Mouse (Mus musculus) E14TG2a.4 (cell line): ENCODE results near the gene Crtc1.
A peak's percentile ranks its signal among the peaks of the same experiment; 100 is the strongest.

ENCODE experiments used
- H3K27me3 ChIP-seq: 2 replicates; pipeline ENCODE4 v1.6.1; 2014; ENCODE audit warnings: low read length, control low read depth; ENCODE audit not compliant: insufficient read depth
- H3K36me3 ChIP-seq: 2 replicates; pipeline ENCODE4 v1.6.1; 2014; ENCODE audit warnings: low read length, control low read depth; ENCODE audit not compliant: insufficient read depth
- H3K4me1 ChIP-seq: replicated peaks from 2 replicates; pipeline ENCODE4 v1.6.1; 2014; ENCODE audit warnings: low read depth, low read length, control low read depth
- H3K4me3 ChIP-seq: replicated peaks from 2 replicates; pipeline ENCODE4 v1.5.1; 2014; ENCODE audit warnings: mild to moderate bottlenecking, low read length
- H3K9me3 ChIP-seq: 2 replicates; pipeline ENCODE4 v1.6.1; 2014; ENCODE audit warnings: low read length, control low read depth
- CTCF ChIP-seq: conservative IDR thresholded peaks from 2 replicates; pipeline ENCODE4 v1.5.1; 2014; ENCODE audit warnings: low read length
- NANOG ChIP-seq: IDR thresholded peaks from 2 replicates; pipeline ENCODE4 v1.6.1; 2014; ENCODE audit warnings: borderline replicate concordance, low read length, mixed read lengths
- POU5F1 ChIP-seq: IDR thresholded peaks from 2 replicates; pipeline ENCODE4 v1.6.1; 2014; ENCODE audit warnings: low read length, borderline replicate concordance

Crtc1 gene

GRCm38 (mm10) chr8:70443326-70443725 lies 3.9 kb upstream of the Crtc1 start:
- no peak overlapping the region for H3K4me3 ChIP-seq
- no peaks in the 10 kb centered on the region for H3K36me3 ChIP-seq
- peaks cover 46% of the 10 kb centered on the region for H3K27me3 ChIP-seq
- H3K4me1 ChIP-seq = peaks cover 23% of the 10 kb centered on the region
- no peak for TF ChIP-seq NANOG
- no peaks in the 10 kb centered on the region for H3K9me3 ChIP-seq

- no peak overlapping the region for H3K4me3 ChIP-seq
- TF ChIP-seq NANOG = no peak
- TF ChIP-seq POU5F1 = no peak
- no peaks in the 10 kb centered on the region for H3K9me3 ChIP-seq
Observed at GRCm38 (mm10) chr8:70441565-70441964, 2.2 kb upstream of the Crtc1 start.

GRCm38 (mm10) chr8:70440246-70440645 lies 867 bp upstream of the Crtc1 start:
- Histone ChIP-seq H3K9me3 (no peaks in the 10 kb centered on the region), H3K36me3 (no peaks in the 10 kb centered on the region), H3K4me3 (peak overlapping the region; percentile 85), H3K4me1 (peaks cover 15% of the 10 kb centered on the region), H3K27me3 (peaks cover 17% of the 10 kb centered on the region)
- TF ChIP-seq CTCF (0 out of 2 replicates have a peak, but pooled peaks have one; percentile 4), NANOG (no peak)

More at GRCm38 (mm10) chr8:70441565-70441964, 2.2 kb upstream of the Crtc1 start:
- H3K27me3 ChIP-seq = peaks cover 28% of the 10 kb centered on the region
- H3K36me3 ChIP-seq = no peaks in the 10 kb centered on the region
- H3K4me1 ChIP-seq = peaks cover 15% of the 10 kb centered on the region

- TF ChIP-seq POU5F1 (no peak), NANOG (no peak), CTCF (no peak)
- Histone ChIP-seq H3K9me3 (no peaks in the 10 kb centered on the region), H3K4me1 (peaks cover 15% of the 10 kb centered on the region), H3K27me3 (peaks cover 12% of the 10 kb centered on the region), H3K4me3 (peak overlapping the region; percentile 85), H3K36me3 (no peaks in the 10 kb centered on the region)
Observed at GRCm38 (mm10) chr8:70439848-70440179, 435 bp upstream of the Crtc1 start.

GRCm38 (mm10) chr8:70438423-70438822 lies 956 bp downstream of the Crtc1 start:
- TF ChIP-seq CTCF (no peak), POU5F1 (no peak), NANOG (no peak)
- Histone ChIP-seq H3K27me3 (peaks cover 6% of the 10 kb centered on the region), H3K9me3 (no peaks in the 10 kb centered on the region), H3K4me3 (peak overlapping the region; percentile 85; the same call in 1 of the 2 replicates), H3K36me3 (no peaks in the 10 kb centered on the region), H3K4me1 (peaks cover 22% of the 10 kb centered on the region)

- no peaks in the 10 kb centered on the region for H3K36me3 ChIP-seq
- peaks cover 29% of the 10 kb centered on the region for H3K4me1 ChIP-seq
- no peak overlapping the region for H3K4me3 ChIP-seq
- H3K27me3 ChIP-seq = peaks cover 10% of the 10 kb centered on the region
- TF ChIP-seq NANOG (no peak), CTCF (no peak), POU5F1 (no peak)
- no peaks in the 10 kb centered on the region for H3K9me3 ChIP-seq
Observed at GRCm38 (mm10) chr8:70435156-70435555, 4.2 kb downstream of the Crtc1 start.

GRCm38 (mm10) chr8:70432991-70433536 lies 6.3 kb downstream of the Crtc1 start:
- Histone ChIP-seq H3K4me1 (peaks cover 22% of the 10 kb centered on the region), H3K4me3 (no peak overlapping the region), H3K9me3 (no peaks in the 10 kb centered on the region), H3K36me3 (no peaks in the 10 kb centered on the region), H3K27me3 (peaks cover 7% of the 10 kb centered on the region; the same call in 1 of the 2 replicates)
- TF ChIP-seq CTCF = no peak
- no peak for TF ChIP-seq POU5F1
- TF ChIP-seq NANOG = no peak

- TF ChIP-seq POU5F1 = no peak
- TF ChIP-seq NANOG = no peak
- no peak for TF ChIP-seq CTCF
- Histone ChIP-seq H3K4me3 (no peak overlapping the region), H3K4me1 (peaks cover 22% of the 10 kb centered on the region), H3K27me3 (peaks cover 7% of the 10 kb centered on the region), H3K36me3 (no peaks in the 10 kb centered on the region), H3K9me3 (no peaks in the 10 kb centered on the region)
Observed at GRCm38 (mm10) chr8:70431213-70431612, 8.2 kb downstream of the Crtc1 start.

- no peak for TF ChIP-seq NANOG
- TF ChIP-seq CTCF = no peak
- no peak for TF ChIP-seq POU5F1
Observed at GRCm38 (mm10) chr8:70426300-70426907, 13.0 kb downstream of the Crtc1 start.

More at GRCm38 (mm10) chr8:70426300-70426907, 13.0 kb downstream of the Crtc1 start:
- H3K27me3 ChIP-seq = peaks cover 5% of the 10 kb centered on the region; the same call in 1 of the 2 replicates
- H3K36me3 ChIP-seq = no peaks in the 10 kb centered on the region
- no peak overlapping the region for H3K4me3 ChIP-seq
- H3K4me1 ChIP-seq = peaks cover 8% of the 10 kb centered on the region; the same call in 1 of the 2 replicates
- no peaks in the 10 kb centered on the region for H3K9me3 ChIP-seq
